Mouse (Mus musculus) frontal cortex, postnatal 14 days (tissue): ENCODE measurements around the gene Myadm.

Experiments
- DNase-seq, 2 experiments: peaks; one replicate each; pipeline ENCODE4 v3.0.0; 2022; ENCODE audit warnings: low spot score in 2 of 2

Gene Myadm

DNA sequence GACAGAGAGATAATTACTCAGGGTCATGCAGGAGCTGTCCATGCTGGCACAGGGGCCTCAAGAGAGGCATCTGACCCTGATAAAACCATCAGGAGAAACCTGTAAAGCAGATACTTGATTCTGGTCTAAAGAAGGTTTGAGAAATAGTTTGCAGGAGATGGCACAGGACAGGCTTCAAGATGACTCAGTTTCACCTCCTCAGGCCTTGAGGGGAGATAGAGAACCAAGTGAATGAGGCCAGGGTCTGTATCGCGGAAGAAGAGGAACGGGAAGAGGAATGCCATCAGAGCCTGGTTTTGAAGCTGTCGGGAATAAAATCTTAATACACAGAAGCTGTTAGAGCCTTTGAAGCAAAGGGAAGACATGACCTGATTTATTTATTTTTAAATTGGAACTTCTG lies 28.8 kb downstream of the Myadm start:
- DNase-seq: no peak

DNA sequence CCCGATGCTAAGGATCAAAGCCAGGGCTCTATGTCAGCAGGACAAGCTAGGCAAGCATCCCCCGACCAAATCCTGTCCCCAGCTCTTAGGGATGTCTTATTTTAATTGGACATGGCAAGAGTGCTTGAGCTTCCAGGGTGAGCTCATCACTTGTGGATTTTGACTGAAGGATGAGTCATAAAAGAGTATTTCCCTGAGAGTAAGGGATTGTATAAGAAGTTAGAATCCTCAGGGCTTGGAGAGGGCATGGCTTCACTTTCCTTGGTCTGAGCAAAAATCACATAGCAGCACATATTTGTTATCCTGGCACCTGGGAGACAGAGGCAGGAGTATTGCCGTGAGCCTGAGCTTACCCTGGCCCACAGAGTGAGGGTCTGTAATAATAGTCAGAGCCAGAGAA lies 32.0 kb downstream of the Myadm start:
- no peak for DNase-seq

DNA sequence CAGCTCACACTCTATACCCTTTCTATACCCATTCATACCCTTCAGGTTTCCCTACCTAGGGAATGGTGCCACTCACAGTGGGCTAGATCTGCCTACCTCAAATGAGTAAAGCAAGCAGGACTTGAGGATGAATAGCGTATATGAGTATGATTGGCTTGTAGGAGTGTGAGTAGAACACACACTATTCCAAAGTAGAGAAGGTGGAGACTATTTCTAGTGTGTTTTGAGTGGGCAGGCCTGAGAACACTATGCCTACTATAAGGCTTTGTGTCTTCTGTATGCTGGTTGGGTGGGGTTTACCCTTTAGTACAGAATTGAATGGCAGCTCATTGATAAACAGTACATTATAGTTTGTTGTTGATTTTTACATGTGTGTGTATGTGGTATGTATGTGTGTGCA lies 34.9 kb downstream of the Myadm start:
- DNase-seq: no peak

DNA sequence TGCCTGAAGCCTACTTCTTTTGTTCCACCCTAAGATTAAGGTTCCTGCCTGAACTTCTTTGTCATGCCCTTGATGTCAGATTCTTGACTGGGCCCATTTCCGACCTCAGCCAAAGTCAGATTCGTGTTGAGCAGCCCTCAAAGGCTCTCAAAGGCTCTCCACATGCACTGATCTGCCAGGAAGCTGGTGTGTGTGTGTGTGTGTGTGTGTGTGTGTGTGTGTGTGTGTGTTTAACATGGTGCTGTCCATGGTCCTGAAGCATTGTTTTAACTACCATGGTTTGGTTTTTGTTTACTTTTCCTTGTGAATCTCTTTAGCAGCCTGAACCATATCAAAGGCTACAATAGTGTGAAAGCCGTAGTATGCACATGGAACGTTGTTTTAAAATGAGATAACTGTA lies 39.1 kb downstream of the Myadm start:
- no peak for DNase-seq

DNA sequence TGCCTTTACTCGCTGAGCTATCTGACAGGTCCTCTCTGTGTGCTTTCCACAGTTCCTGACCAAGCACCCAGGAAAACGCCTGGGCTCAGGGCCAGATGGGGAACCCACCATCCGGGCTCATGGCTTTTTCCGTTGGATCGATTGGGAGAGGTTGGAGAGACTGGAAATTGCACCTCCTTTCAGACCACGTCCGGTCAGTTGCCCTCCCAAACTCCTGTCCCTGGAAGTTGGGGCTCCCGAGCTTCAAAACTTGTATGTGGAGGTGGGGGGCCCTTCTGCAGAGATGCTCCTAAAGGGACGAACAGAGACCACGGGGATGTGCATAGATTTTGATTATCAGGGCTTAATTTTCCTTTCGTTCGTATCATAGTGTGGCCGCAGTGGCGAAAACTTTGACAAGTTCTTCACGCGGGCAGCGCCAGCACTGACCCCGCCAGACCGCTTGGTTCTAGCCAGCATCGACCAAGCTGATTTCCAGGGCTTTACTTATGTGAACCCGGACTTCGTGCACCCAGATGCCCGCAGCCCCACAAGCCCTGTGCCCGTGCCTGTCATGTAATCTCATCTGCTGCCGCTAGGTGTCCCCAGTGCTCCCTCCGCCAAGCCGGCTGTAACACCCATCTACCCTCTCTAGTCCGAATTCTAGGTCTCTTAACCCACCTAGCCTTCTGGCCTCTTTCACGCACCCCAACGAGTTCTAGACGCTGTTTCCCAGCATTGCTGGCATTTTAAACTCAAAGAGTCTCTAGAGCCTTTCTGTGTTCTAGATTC lies 41.1 kb downstream of the Myadm start:
- peak; percentile 68 to 83 for DNase-seq

DNA sequence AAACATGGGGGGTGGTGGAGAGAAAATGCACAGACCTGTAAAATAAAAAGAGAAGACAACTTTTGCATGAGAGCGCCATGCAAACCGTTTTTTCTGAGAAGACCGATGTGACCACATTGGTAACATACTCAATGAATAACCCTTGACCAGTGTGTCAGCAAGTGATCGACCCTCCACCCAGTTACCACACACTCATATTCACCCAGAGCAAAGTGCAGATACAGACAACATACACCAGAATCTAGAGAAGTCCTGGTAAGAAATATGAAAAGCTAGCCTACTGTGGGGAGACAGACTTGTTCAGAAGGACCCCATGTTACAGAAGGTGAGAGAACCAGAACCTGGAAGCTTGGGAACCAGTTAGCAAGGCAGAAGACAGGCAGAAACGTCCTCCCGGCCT lies 42.3 kb downstream of the Myadm start:
- no peak for DNase-seq

DNA sequence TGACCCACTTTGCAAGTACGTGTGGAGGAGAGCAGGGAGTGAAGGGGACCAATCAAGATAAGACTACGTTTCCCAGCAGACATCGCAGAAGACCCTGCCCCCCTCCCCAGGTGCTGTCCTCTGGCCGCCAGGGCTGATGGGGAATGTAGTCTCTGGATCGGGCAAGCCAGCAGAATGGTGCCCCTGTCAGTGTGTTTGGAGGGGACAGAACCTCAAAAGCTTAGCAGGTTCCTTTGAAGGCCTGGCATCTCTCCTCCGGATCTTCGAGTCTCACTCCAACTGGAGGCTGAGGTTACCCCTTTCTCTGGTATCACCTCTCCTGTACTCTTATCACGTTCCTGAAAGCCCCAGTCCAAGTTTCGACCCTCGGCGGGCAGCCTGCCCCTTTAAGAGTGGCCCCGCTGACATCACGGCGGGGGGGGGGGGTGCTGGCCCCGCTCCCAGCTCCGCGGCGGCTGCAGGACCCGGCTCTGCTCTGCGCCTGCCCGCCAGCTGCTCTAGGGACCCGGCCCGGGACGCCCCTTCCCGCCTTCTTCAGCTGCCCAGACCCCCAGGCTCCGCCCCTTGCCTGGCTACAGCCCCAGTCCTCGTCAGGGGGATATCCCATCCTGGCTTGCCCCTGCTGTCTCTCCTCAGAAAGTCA lies 42.8 kb downstream of the Myadm start:
- DNase-seq: peak; percentile 77 to 79

DNA sequence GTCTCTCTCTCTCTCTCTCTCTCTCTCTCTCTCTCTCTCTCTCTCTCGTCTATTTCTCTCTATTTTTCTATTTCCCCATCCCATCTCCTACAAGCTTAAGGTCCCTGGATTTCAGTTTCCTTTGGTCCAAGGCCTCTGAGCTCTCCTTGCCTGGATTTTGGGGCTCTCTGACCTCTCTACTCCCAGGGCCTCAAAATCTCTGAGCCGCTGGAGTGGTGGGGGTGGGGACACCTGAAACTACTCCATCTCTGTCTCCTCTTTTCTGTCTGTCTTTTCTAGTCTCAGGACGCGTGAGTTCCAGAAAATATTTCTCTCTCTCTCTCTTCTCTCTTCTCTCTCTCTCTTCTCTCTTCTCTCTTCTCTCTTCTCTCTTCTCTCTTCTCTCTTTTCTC lies 43.3 kb downstream of the Myadm start:
- no peak for DNase-seq

DNA sequence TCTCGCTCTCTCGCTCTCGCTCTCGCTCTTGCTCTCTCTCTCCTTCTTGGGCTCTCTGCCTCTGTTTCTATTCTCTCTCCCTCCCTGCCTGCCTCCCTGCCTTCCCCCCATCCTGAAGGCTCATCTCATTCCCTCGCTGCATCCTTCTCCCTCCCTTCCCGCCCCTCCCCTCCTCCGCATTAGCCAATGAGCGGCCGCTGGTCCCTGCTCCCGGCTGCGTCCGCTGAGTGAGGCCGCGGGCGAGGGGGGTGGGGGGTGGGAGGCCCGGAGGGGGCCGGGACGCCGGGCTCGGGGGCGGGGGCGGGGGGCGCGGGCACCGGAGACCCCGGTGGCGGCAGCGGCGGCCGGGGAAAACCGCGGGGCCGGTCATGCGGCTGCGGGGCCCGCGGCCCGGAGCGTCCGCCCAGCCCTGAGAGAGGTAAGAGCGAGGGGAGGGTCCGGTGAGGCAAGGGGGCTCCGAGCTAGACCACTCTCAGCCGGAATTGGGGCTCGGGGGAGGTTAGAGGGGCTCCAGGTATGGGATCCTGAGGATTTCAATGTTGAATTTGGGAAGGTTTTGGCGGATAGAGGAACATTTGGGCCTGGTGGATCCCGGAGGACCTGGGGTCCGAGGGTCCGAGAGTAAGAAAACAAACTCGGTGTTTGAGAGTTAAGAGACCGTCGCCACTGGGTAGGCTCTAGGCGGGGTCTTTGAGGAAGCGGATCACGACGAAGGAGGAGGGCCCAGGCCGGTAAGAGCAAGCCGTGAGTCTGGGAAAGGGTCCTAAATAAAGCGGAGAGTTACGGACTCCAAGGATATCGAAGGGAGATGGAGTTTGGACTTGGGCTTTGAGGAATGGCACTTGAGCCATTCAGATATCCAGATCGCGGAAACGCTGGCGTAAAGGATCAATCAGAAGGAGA lies 44.0 kb downstream of the Myadm start, which contains the start of gene Cacng7:
Cacng7 (plus strand) TSS at position 337 of the 903 bp plus-strand sequence.
- peak in 1 of 2 experiments; percentile 37 for DNase-seq

DNA sequence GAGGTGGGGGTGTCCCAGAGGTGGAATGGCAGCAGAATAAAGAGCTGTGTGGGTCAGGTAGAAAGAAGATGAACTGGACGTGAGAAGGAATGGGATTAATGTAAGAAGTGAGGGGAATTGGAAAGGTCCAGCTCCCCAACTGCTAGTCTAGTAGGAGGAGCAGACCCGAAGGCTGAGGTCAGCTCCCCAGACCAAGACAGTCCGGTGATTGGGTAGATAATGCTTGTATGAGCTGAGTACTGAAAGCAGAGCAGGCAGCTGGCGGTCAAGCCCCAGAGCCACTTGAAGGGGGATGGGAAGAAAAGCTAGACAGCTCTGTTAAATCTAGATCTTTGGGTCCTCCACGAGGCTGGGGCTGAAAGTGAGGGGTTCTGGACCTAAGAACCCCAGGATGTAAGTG lies 44.7 kb downstream of the Myadm start:
- no peak for DNase-seq

DNA sequence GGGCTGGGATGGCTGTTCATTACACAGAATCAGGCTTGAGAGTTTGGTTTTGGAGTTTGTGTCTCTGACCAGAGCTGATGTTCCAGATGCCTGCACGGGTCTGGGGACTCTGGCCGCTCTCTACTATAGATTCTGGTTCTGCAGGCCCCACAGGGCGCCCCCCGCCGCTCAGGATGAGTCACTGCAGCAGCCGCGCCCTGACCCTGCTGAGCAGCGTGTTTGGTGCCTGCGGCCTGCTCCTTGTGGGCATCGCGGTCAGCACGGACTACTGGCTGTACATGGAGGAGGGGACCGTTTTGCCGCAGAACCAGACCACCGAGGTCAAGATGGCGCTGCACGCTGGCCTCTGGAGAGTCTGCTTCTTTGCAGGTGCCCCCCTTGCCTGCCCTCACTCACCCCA lies 47.5 kb downstream of the Myadm start:
- no peak for DNase-seq

DNA sequence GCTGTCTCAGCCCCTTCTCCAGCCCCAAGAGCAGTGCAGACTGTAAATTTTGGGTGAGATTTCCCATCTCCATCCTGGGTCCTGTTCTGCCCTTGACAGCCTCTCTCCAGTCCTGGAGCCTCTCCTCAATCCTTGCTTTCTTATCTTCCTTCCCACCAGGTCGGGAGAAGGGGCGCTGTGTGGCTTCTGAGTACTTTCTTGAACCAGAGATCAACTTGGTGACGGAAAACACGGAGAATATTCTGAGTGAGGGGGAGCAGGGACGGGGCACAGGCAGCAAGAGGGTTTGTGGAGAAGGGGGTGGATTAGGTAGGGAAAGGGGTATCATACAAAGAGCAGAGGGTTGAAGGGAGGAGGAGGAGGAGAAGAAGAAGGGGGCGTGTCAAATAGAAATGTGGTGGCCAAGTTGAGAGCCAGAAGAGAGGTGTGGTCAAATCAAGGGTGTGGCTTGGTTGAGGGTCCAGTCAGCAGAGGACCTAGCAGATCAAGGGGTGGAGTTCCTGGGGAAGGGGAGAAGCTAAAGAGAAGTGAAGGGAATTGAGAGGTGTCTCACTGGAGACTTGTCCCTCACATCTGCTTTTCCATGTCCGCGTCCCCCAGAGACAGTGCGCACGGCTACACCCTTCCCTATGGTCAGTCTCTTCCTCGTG lies 49.5 kb downstream of the Myadm start:
- no peak for DNase-seq

DNA sequence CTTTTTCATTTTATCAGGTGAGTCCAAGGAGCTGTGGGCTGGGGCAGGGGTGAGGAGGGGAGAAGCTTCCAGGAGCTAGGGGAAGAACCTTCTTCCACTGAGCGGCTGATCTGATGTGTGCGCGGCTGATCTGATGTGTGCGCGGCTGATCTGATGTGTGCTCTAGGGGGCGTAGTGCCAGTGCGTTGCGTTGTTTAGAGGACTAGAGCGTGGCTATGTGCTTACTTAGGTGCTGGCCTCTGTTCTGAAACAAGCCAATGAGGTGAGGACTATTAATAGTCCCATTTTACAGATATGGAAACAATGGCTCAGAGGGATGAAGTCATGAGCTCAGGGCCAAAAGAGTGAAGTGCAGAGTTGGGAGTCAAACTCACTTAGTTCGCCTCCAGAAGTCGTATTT lies 50.1 kb downstream of the Myadm start:
- no peak for DNase-seq

DNA sequence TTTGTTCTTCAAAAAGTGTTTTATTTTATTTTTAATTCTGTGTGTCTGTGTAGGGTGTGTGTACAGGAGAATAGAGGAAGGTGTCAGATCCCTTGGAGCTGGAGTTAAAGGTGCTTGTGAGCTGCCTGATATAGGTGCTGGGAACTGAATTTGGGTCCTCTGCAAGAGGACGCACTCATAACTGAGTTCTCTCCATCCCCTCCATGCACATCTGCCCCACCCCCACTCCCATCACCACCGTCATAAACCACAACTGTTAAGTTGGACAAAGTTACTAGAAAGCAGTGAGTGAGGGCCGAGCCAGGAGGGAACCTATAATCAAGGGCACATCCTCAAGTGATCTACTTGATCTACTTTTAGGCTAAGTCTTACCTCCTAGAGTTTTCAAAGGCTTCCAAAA lies 55.0 kb downstream of the Myadm start:
- no peak for DNase-seq

DNA sequence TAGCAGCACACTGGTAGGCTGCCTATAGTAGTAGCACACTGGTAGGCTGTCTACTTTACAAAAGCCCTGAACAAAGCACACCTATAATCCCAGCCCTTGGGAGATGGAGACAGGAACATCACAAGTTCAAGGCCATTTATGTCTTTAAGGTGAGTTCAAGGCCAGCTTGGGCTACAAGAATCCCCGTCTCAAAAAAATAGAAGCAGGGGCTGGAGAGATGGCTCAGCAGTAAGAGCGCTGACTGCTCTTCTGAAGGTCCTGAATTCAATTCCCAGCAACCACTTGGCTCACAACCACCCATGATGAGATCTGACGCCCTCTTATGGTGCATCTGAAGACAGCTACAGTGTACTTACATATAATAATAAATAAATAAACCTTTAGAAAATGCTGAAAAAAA lies 56.4 kb downstream of the Myadm start:
- DNase-seq: no peak

DNA sequence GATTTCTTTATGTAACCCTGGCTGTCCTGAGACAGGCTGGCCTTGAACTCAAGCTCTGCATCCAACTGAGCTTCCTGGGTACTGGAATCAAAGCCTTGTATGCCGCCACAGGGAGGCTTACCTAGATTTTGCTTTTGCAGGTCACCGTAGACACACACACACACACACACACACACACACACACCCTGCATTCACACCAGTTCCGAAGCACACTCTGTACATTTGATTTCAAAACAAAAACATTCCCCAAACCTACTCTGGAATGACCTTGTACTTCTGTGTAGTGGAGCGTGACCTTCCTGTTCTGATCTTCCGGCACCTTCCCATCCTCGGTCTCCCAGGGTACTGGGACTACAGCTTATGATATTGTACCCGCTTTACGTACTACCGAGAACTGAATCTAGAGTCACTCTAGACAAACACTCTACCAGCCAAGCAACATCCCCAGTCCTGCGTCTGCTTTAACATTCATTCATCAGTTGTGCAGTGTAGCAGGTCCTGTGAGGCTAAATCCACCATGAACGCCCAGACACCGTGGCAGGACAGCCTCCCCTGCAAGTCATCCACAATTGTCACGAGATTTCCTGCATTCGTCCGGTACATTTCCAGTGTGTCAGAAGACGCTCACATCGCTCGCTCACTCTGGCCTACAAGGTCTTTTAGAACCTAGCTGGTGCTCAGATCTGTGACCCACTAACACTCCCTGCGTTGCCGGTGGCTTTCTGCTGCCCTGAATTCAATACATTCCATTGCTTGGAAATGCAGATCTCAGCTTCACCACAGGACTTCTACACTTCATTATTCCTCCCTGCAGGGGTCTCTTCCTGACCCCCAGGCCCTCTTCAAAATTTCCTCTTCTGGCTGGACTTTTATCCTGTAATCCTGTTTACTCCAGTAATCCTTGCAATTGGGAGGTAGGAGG lies 58.7 kb downstream of the Myadm start:
- DNase-seq: no peak

DNA sequence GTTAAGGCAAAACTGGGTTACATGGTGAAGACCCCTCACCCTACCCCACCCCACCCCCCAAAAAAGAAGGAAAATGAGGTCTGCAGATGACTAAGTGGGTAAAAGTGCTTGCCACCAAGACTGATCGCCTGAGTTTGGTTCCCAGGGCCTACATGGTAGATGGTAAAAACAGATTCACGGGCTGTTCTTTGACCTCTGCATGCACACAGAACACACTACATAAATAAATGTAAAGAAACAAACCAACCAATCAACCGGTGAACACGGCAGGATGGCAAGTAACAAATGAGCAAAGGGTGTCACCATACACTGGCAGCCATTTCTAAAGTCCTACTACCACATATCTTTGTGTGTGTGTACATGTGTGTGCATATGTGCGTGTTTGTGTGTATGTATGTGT lies 59.4 kb downstream of the Myadm start:
- no peak for DNase-seq

DNA sequence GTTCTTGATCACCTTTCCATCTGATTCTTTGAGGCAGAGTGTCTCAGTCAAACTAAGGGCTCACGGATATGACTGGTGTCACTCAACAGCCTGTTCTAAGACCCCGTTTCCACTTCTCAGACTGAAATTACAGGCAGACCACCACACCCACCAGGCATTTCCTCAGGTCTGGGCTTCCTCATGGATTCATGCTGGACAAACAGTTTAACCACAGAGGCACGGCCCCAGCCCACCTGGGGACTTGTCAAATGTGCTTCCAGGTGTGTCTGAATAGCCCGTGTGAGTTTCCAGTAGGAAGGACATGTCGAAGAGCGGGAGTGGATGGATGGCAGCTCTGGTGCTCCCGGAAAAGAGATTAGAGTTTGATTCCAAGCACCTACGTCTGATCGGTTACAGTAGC lies 60.9 kb downstream of the Myadm start:
- no peak for DNase-seq
